Mouse (Mus musculus): ENCODE results near the gene Stard3. TPM values are rescaled to one million over a fixed set of nuclear protein-coding genes. Genes with fewer than 3 reads are reported as not detected.

The Stard3 gene
- total and polyA plus RNA-seq, 3 experiments: 53.0 to 62.5 TPM; not detected in 1

GRCm38 (mm10) chr11:98318421-98319116, 39.6 kb upstream of the Stard3 start:
- H3K36me3 ChIP-seq (ENCODE audit: control insufficient read depth in 1 of 2, insufficient read depth in 2 of 2, low read length in 2 of 2): no peaks in the 10 kb centered on the region
- H3K9me3 ChIP-seq (replicated peaks; ENCODE audit: insufficient read depth, low read length): no peaks in the 10 kb centered on the region

GRCm38 (mm10) chr11:98319120-98319519, 39.0 kb upstream of the Stard3 start:
- no peaks in the 10 kb centered on the region for H3K4me1 ChIP-seq (ENCODE audit: control insufficient read depth in 1 of 2, insufficient read depth in 2 of 2, low read length in 2 of 2)
- H3K27ac ChIP-seq (ENCODE audit: control insufficient read depth, low read depth, low read length): no peak overlapping the region
- H3K4me3 ChIP-seq (ENCODE audit: control insufficient read depth in 1 of 2, insufficient read depth in 1 of 2, low read depth in 2 of 2, low read length in 2 of 2): no peak overlapping the region
- no peak overlapping the region for H3K9ac ChIP-seq (ENCODE audit: control insufficient read depth, low read depth, low read length, poor library complexity, severe bottlenecking)
- H3K79me2 ChIP-seq (ENCODE audit: control insufficient read depth, insufficient read depth, low read length, poor library complexity): no peaks in the 10 kb centered on the region
- no peaks in the 10 kb centered on the region for H3K36me3 ChIP-seq (ENCODE audit: control insufficient read depth in 1 of 2, insufficient read depth in 2 of 2, low read length in 2 of 2)
- H3K9me3 ChIP-seq (replicated peaks; ENCODE audit: insufficient read depth, low read length): no peaks in the 10 kb centered on the region
- no peak for DNase-seq (ENCODE audit: low read depth, low spot score)
- peaks cover 14 to 41% of the 10 kb centered on the region in 2 experiments for H3K27me3 ChIP-seq (ENCODE audit: control insufficient read depth in 1 of 2, insufficient read depth in 2 of 2, low read length in 2 of 2)
- TF ChIP-seq BHLHE40 (IDR thresholded peaks at IDR 0.05; ENCODE audit: borderline replicate concordance, low read depth, low read length) (no peak), MAFK (IDR thresholded peaks at IDR 0.05; ENCODE audit: borderline replicate concordance, low read depth, low read length) (no peak), ZNF384 (IDR thresholded peaks at IDR 0.05; ENCODE audit: low read depth, low read length) (no peak), SIN3A (IDR thresholded peaks at IDR 0.05; ENCODE audit: low read length) (no peak), MYB (IDR thresholded peaks at IDR 0.05; ENCODE audit: low read depth, low read length) (no peak), SMC3 (IDR thresholded peaks at IDR 0.05; ENCODE audit: low read depth, low read length) (no peak), MAX (IDR thresholded peaks at IDR 0.05; ENCODE audit: low read length) (no peak), MEF2A (IDR thresholded peaks at IDR 0.05; ENCODE audit: extremely low read depth, insufficient replicate concordance, low read depth, low read length, poor library complexity, severe bottlenecking) (no peak), GATA1 (IDR thresholded peaks at IDR 0.05; ENCODE audit: low read depth, low read length) (no peak), ETS1 (IDR thresholded peaks at IDR 0.05; ENCODE audit: low read depth, low read length) (no peak), RAD21 (IDR thresholded peaks at IDR 0.05; ENCODE audit: low read depth, low read length) (no peak), RCOR1 (IDR thresholded peaks at IDR 0.05; ENCODE audit: low read depth, low read length) (no peak), POLR2AphosphoS2 (IDR thresholded peaks at IDR 0.05; ENCODE audit: low read length) (no peak), NELFE (IDR thresholded peaks at IDR 0.05; ENCODE audit: low read depth, low read length) (no peak), ELF1 (IDR thresholded peaks at IDR 0.05; ENCODE audit: low read depth, low read length) (no peak), NRF1 (IDR thresholded peaks at IDR 0.05; ENCODE audit: insufficient read depth, low read depth, low read length, poor library complexity, severe bottlenecking) (no peak), ZMIZ1 (IDR thresholded peaks at IDR 0.05; ENCODE audit: low read depth, low read length) (no peak)

More at GRCm38 (mm10) chr11:98318421-98319116, 39.6 kb upstream of the Stard3 start:
- DNase-seq (ENCODE audit: low read depth, low spot score): no peak
- Histone ChIP-seq H3K27ac (ENCODE audit: control insufficient read depth, low read depth, low read length) (no peak overlapping the region), H3K9ac (ENCODE audit: control insufficient read depth, low read depth, low read length, poor library complexity, severe bottlenecking) (no peak overlapping the region), H3K27me3 (ENCODE audit: control insufficient read depth in 1 of 2, insufficient read depth in 2 of 2, low read length in 2 of 2) (peaks cover 14 to 37% of the 10 kb centered on the region in 2 experiments), H3K4me1 (ENCODE audit: control insufficient read depth in 1 of 2, insufficient read depth in 2 of 2, low read length in 2 of 2) (peaks cover 0 to 2% of the 10 kb centered on the region in 2 experiments; a peak in 1 of 4 replicates), H3K79me2 (ENCODE audit: control insufficient read depth, insufficient read depth, low read length, poor library complexity) (no peaks in the 10 kb centered on the region), H3K4me3 (ENCODE audit: control insufficient read depth in 1 of 2, insufficient read depth in 1 of 2, low read depth in 2 of 2, low read length in 2 of 2) (no peak overlapping the region)
- TF ChIP-seq ETS1 (IDR thresholded peaks at IDR 0.05; ENCODE audit: low read depth, low read length) (no peak), ZKSCAN1 (IDR thresholded peaks at IDR 0.05; ENCODE audit: low read depth, low read length) (no peak), POLR2AphosphoS2 (IDR thresholded peaks at IDR 0.05; ENCODE audit: low read length) (no peak), SIN3A (IDR thresholded peaks at IDR 0.05; ENCODE audit: low read length) (no peak), ZNF384 (IDR thresholded peaks at IDR 0.05; ENCODE audit: low read depth, low read length) (no peak), MXI1 (IDR thresholded peaks at IDR 0.05; ENCODE audit: low read depth, low read length) (no peak), MAX (IDR thresholded peaks at IDR 0.05; ENCODE audit: low read length) (no peak), ZMIZ1 (IDR thresholded peaks at IDR 0.05; ENCODE audit: low read depth, low read length) (no peak), MAZ (IDR thresholded peaks at IDR 0.05; ENCODE audit: low read depth, low read length) (no peak), JUND (IDR thresholded peaks at IDR 0.05; ENCODE audit: low read depth, low read length) (no peak), KAT2A (conservative IDR thresholded peaks at IDR 0.05; ENCODE audit: low read depth, low read length) (no peak), RAD21 (IDR thresholded peaks at IDR 0.05; ENCODE audit: low read depth, low read length) (no peak), MYB (IDR thresholded peaks at IDR 0.05; ENCODE audit: low read depth, low read length) (no peak), CHD2 (IDR thresholded peaks at IDR 0.05; ENCODE audit: low read length) (no peak)
